Mouse (Mus musculus) urinary bladder, postnatal 36 days (tissue): ENCODE results near the gene Bex1.
A peak's percentile ranks its signal among the peaks of the same experiment; 100 is the strongest.

Experiments used
- DNase-seq, 2 experiments: peaks; one replicate each; pipeline ENCODE4 v3.0.0; 2022; ENCODE audit warnings: low spot score in 2 of 2, mixed read lengths in 1 of 2

Gene Bex1

DNA sequence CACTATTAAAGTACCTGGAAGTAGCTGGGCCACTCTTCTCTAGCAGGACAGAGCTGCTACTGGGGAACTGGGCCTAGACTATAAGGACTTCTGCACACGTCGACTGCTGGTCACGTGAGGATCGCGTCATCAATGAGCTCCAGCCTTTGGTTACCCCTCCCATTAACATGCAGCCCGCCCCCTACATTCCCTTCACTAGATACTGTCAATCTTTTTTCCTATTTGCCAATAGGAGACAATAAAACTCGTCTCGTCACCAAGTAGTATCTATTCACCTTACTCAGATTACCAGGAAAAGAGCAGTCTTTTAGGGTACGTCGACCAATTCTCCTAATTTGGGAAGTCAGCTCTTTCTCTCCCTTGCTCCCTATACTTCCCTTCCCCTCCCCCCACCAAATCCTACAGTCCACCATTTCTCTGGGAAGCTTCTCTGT, 43.2 kb downstream of the Bex1 start, which contains the start of gene Tceal8:
Gene Tceal8, minus strand, starts transcription at position 225 of the 434 bp plus-strand sequence.
- DNase-seq, result peak; percentile 43 to 76

DNA sequence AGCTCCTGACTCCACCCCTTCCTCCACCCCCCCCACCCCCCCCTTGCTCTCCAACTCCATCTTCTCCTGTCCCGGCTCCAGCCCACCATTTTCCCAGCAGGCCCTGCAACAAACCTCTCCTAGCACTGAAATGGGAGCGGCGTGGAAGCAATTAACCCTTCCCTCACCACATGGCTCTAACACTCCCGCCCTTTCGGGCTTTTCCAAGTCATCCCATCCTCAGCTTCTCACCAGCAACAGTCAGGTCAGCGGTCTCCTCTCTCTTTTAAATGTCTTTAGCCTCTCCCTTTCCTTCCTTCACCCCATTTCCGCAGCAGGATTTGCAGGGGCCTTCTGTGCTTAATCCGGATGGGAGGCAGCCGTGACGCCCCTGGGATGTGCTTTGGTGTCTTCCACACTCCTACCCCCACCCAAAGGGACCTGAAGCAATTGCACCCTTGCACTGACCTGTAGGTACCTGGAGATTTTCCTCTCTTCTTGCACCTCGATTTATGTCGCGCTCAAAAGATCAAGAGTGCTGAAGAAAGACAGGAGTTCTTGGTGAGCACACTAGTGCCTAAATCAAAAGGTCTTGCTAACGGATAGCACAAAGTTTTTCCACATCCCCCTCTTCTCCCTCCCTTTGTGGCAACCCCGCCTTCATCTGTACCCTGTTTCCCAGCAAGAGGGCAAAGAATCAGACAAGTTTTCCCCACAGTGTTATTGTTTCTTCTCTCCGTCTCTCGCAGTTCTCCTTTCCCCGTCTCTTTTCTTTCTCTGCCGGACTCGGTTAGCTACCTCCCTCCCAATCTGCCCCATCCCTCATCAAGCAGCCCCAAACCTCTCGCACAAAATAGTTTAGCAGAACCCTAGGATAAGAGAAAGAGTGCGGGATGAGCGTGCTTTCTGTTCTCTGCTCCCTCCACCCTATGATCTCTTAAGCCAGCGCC, 43.9 kb downstream of the Bex1 start:
- peak; percentile 23 to 40 for DNase-seq

DNA sequence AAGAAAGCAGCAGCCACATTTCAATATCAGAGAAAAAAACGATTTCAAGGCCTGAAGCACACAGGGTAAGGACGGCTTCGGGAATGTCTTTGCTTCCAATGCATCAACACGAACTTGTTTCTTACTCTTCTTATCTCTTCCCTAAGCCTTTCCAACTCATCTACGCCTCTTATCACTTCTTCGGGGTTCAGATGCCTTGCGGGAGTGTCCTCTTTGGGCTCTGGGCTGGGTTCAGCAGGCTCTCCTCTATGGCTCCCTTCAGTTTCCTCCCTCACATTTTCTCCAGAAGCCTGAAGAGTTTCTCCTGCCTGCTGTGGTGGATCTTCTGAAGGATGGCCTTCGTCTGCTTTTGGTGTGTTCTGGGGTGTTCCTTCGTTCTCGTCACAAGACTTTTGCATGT, 44.7 kb downstream of the Bex1 start:
- no peak for DNase-seq
